Mouse (Mus musculus) cerebellum, adult 2 months (tissue): Measurements from ENCODE around the gene Arhgef2.

Experiments used
- CTCF ChIP-seq: fragments of 200-500 bp; IDR thresholded peaks from 2 replicates; pipeline ENCODE4 v1.5.1; 2011; ENCODE audit warnings: low read depth, mild to moderate bottlenecking, control low read depth, low read length, moderate library complexity, borderline replicate concordance; ENCODE audit not compliant: insufficient read depth
- POLR2A ChIP-seq: fragments of 200-500 bp; IDR thresholded peaks from 2 replicates; pipeline ENCODE4 v1.6.1; 2011; ENCODE audit warnings: low read length, control low read depth, borderline replicate concordance; ENCODE audit not compliant: insufficient read depth

DNA sequence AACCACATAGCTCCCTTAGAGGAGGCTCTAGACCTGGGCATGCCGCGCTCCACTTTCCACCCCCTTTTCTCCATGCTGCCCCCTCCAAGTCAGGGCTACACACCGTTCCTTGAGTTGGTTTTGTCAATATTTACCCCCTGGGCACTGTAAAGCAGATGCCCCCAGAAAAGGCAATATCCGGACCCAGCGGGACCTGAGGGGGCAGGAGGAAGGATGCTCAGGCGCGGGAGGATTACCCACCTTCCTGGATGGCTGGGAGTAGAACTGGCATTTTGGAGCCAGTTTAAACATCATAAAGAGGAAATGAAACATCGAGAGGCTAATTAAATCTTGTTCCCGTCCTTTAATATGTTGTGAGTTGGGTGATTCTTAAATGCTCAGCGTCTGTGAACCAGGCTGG, 43.4 kb downstream of the Arhgef2 start:
- TF ChIP-seq POLR2A = no peak
- TF ChIP-seq CTCF = no peak
